In genomic region chr13:93673296-93673695, GRCm38 (mm10) we compare ENCODE assay signal across 36 mouse cellular contexts. TPM values are rescaled to one million over a fixed set of nuclear protein-coding genes. Genes with fewer than 3 reads are reported as not detected.
A peak's percentile ranks its signal among the peaks of the same experiment; 100 is the strongest.
DNase-seq lines count a peak whose midpoint lies in the region; ATAC-seq lines count a peak whose summit lies in the region.
"Had no signal": no experiment of that assay in that cellular context is flagged by ENCODE, and none has a peak within 500 bp of the region (broad histone marks: within the 10 kb centered on the region; RNA-seq: fewer than 3 reads in every experiment).

No protein-coding gene starts in this region.

- ATAC-seq in erythroblast, adult 5-6 weeks (replicated peaks; ENCODE audit: low FRiP score, poor library complexity, severe bottlenecking), result no peak
- ATAC-seq in liver, embryonic 15.5 days (ENCODE audit: insufficient read depth), result no peak
- ATAC-seq: forebrain, embryonic 13.5 days; inflammation-experienced regulatory T-cells, adult 6 months; lung, postnatal 0 days had no signal

- 36% methylated on average over 2 of the region's 2 CpGs for WGBS in liver, embryonic 15.5 days (ENCODE audit: insufficient replicate concordance)
- 75% methylated on average over 2 of the region's 2 CpGs for WGBS in embryonic facial prominence, embryonic 10.5 days

- H3K9ac ChIP-seq in liver, embryonic 15.5 days, result no peak overlapping the region
- H3K9ac ChIP-seq: forebrain, embryonic 13.5 days; hindbrain, embryonic 15.5 days; midbrain, embryonic 12.5 days; neural tube, embryonic 12.5 days had no signal

- DNase-seq in kidney, adult 9 months, result peak; percentile 65
- DNase-seq in kidney, postnatal 25 days, result no peak
- DNase-seq in kidney, postnatal 36 days, result peak; percentile 28 to 56
- no peak for DNase-seq in embryonic facial prominence, embryonic 10.5 days (ENCODE audit: low spot score)
- DNase-seq in layer of hippocampus, postnatal 36 days, result no peak
- DNase-seq: adrenal gland, adult 8-10 months; cerebellum, adult 11 months; cerebellum, adult 9-11 months; gastrocnemius, postnatal 25 days; heart, adult 18-20 months; heart, postnatal 4 days; lung, adult 18-20 months; lung, postnatal 4 days; right cerebral cortex, adult 18-20 months; spleen, adult 18-20 months; thymus, postnatal 14 days had no signal

- H3K27me3 ChIP-seq in erythroblast, embryonic 14.5 days (ENCODE audit: control insufficient read depth), result peaks cover 10% of the 10 kb centered on the region
- peaks cover 13% of the 10 kb centered on the region for H3K27me3 ChIP-seq in liver, embryonic 15.5 days
- H3K27me3 ChIP-seq in embryonic facial prominence, embryonic 10.5 days (replicated peaks; ENCODE audit: low read depth, poor library complexity, severe bottlenecking), result peaks cover 29% of the 10 kb centered on the region
- H3K27me3 ChIP-seq: CH12.LX had no signal

- peak overlapping the region; percentile 50 for H3K4me3 ChIP-seq in erythroblast, embryonic 14.5 days (replicated peaks)
- H3K4me3 ChIP-seq in liver, embryonic 15.5 days (replicated peaks), result peak overlapping the region; percentile 47
- no peak overlapping the region for H3K4me3 ChIP-seq in embryonic facial prominence, embryonic 10.5 days
- H3K4me3 ChIP-seq: forebrain, embryonic 13.5 days; hindbrain, embryonic 15.5 days; megakaryocyte, embryonic 14.5 days; myocyte; neural tube, embryonic 12.5 days had no signal

- peak overlapping the region; percentile 44 for H3K4me2 ChIP-seq in liver, embryonic 15.5 days

- H3K4me1 ChIP-seq in erythroblast, embryonic 14.5 days (ENCODE audit: control insufficient read depth), result no peaks in the 10 kb centered on the region
- H3K4me1 ChIP-seq in liver, embryonic 15.5 days (replicated peaks), result no peaks in the 10 kb centered on the region
- peaks cover 10% of the 10 kb centered on the region for H3K4me1 ChIP-seq in embryonic facial prominence, embryonic 10.5 days
- H3K4me1 ChIP-seq: megakaryocyte, embryonic 14.5 days; midbrain, embryonic 12.5 days; neural tube, embryonic 12.5 days had no signal

- no peaks in the 10 kb centered on the region for H3K9me3 ChIP-seq in erythroblast, embryonic 14.5 days (ENCODE audit: control insufficient read depth, low read length)
- no peaks in the 10 kb centered on the region for H3K9me3 ChIP-seq in liver, embryonic 15.5 days (replicated peaks)
- H3K9me3 ChIP-seq in embryonic facial prominence, embryonic 10.5 days, result no peaks in the 10 kb centered on the region
- H3K9me3 ChIP-seq: forebrain, embryonic 13.5 days; G1E; hindbrain, embryonic 15.5 days; midbrain, embryonic 12.5 days; neural tube, embryonic 12.5 days had no signal

- peak overlapping the region; percentile 62 for H3K27ac ChIP-seq in liver, embryonic 15.5 days (replicated peaks)
- H3K27ac ChIP-seq in embryonic facial prominence, embryonic 10.5 days (replicated peaks), result no peak overlapping the region
- H3K27ac ChIP-seq: forebrain, embryonic 13.5 days; hindbrain, embryonic 15.5 days; midbrain, embryonic 12.5 days; neural tube, embryonic 12.5 days had no signal

- no peaks in the 10 kb centered on the region; the same call in 1 of the 2 replicates for H3K36me3 ChIP-seq in erythroblast, embryonic 14.5 days (ENCODE audit: control insufficient read depth)
- H3K36me3 ChIP-seq in liver, embryonic 15.5 days (replicated peaks), result 0 out of 2 replicates have a peak, but pooled peaks cover 2% of the 10 kb centered on the region
- H3K36me3 ChIP-seq in embryonic facial prominence, embryonic 10.5 days (replicated peaks), result no peaks in the 10 kb centered on the region
- H3K36me3 ChIP-seq: G1E; hindbrain, embryonic 15.5 days; midbrain, embryonic 12.5 days; neural tube, embryonic 12.5 days had no signal

RNA-seq across cellular contexts. Expression of gene Bhmt2, which starts 0.8 kb away (rescaled TPM):
- polyA plus RNA-seq in erythroblast, embryonic 14.5 days (2012), result 0.02 TPM in 1 of 2 replicates, not detected in the other
- not detected in 2 replicates for total RNA-seq in erythroblast, adult 5-6 weeks (2015; ENCODE audit: low replicate concordance)
- not detected in 2 replicates for total RNA-seq in erythroblast, adult 5-6 weeks (2017; ENCODE audit: low replicate concordance)
- 35.7 and 40.9 TPM in 2 replicates for polyA plus RNA-seq in liver, embryonic 15.5 days (2015; fragmentation: Nextera tagmentation; extraction: Ambion mirVana)
- polyA plus RNA-seq in embryonic facial prominence, embryonic 10.5 days (2016; fragmentation: Nextera tagmentation; extraction: Ambion mirVana), result 0.06 and 0.11 TPM in 2 replicates
- total RNA-seq in layer of hippocampus, postnatal 36 days (2021), result under 1 TPM; 0.27 to 0.40 TPM
- total RNA-seq: CH12.LX; common myeloid progenitor, adult 5-6 weeks; G1E; gastrocnemius, postnatal 25 days; heart, adult 18-20 months; heart, postnatal 4 days; midbrain, postnatal 0 days had no signal
- polyA plus RNA-seq: C2C12; embryonic facial prominence, embryonic 14.5 days; forebrain, embryonic 13.5 days; G1E; inflammation-experienced regulatory T-cells, adult 6 months; limb, embryonic 11.5 days; lung, postnatal 0 days; midbrain, embryonic 12.5 days; midbrain, postnatal 0 days; myocyte; neural tube, embryonic 12.5 days had no signal

RNA-seq across cellular contexts. Expression of gene Dmgdh, which starts 0.9 kb away (rescaled TPM):
- polyA plus RNA-seq in erythroblast, embryonic 14.5 days (2012), result 0.04 TPM in 1 of 2 replicates, not detected in the other
- total RNA-seq in erythroblast, adult 5-6 weeks (2015; ENCODE audit: low replicate concordance), result not detected in 2 replicates
- not detected in 2 replicates for total RNA-seq in erythroblast, adult 5-6 weeks (2017; ENCODE audit: low replicate concordance)
- polyA plus RNA-seq in liver, embryonic 15.5 days (2015; fragmentation: Nextera tagmentation; extraction: Ambion mirVana), result 17.2 and 19.8 TPM in 2 replicates
- polyA plus RNA-seq in embryonic facial prominence, embryonic 10.5 days (2016; fragmentation: Nextera tagmentation; extraction: Ambion mirVana), result 0.05 and 0.06 TPM in 2 replicates
- under 1 TPM; 0.20 to 0.32 TPM for total RNA-seq in layer of hippocampus, postnatal 36 days (2021)
- total RNA-seq: common myeloid progenitor, adult 5-6 weeks; gastrocnemius, postnatal 25 days; heart, adult 18-20 months; heart, postnatal 4 days; midbrain, postnatal 0 days had no signal
- polyA plus RNA-seq: C2C12; G1E; inflammation-experienced regulatory T-cells, adult 6 months; limb, embryonic 11.5 days; lung, postnatal 0 days; midbrain, embryonic 12.5 days; myocyte had no signal

RNA-seq across cellular contexts. Expression of gene Bhmt, which starts 35.5 kb away (rescaled TPM):
- 0.01 TPM in 1 of 2 replicates, not detected in the other for polyA plus RNA-seq in erythroblast, embryonic 14.5 days (2012)
- total RNA-seq in erythroblast, adult 5-6 weeks (2015; ENCODE audit: low replicate concordance), result not detected in 2 replicates
- not detected in 2 replicates for total RNA-seq in erythroblast, adult 5-6 weeks (2017; ENCODE audit: low replicate concordance)
- polyA plus RNA-seq in liver, embryonic 15.5 days (2015; fragmentation: Nextera tagmentation; extraction: Ambion mirVana), result 132 and 139 TPM in 2 replicates
- polyA plus RNA-seq in embryonic facial prominence, embryonic 10.5 days (2016; fragmentation: Nextera tagmentation; extraction: Ambion mirVana), result 0.21 TPM in 1 of 2 replicates, not detected in the other
- total RNA-seq in layer of hippocampus, postnatal 36 days (2021), result not detected
- total RNA-seq: CH12.LX; common myeloid progenitor, adult 5-6 weeks; gastrocnemius, postnatal 25 days; heart, adult 18-20 months; left cerebral cortex, adult 18-20 months had no signal
- polyA plus RNA-seq: C2C12; embryonic facial prominence, embryonic 14.5 days; G1E; heart, embryonic 16.5 days; midbrain, postnatal 0 days; myocyte; neural tube, embryonic 12.5 days had no signal

Comparison
In these comparisons a context has a peak if more than half of its experiments do, and no peak if none do; other contexts are left out.
1. DNase-seq: peak in kidney, adult 9 months (single experiment) and kidney, postnatal 36 days (2 of 2); none in kidney, postnatal 25 days (0 of 2), embryonic facial prominence, embryonic 10.5 days (single experiment) and layer of hippocampus, postnatal 36 days (0 of 2).
2. RNA of gene Bhmt2, which starts 0.8 kb away (polyA plus RNA-seq): 35.7 to 40.9 TPM in liver, embryonic 15.5 days; 0.06 to 0.11 TPM in embryonic facial prominence, embryonic 10.5 days and 0.02 TPM in erythroblast, embryonic 14.5 days; every median in the first group is over 10 times any median in the second.
3. RNA of gene Dmgdh, which starts 0.9 kb away (polyA plus RNA-seq): 17.2 to 19.8 TPM in liver, embryonic 15.5 days; 0.05 to 0.06 TPM in embryonic facial prominence, embryonic 10.5 days and 0.04 TPM in erythroblast, embryonic 14.5 days; every median in the first group is over 10 times any median in the second.
4. RNA of gene Bhmt, which starts 35.5 kb away (polyA plus RNA-seq): 132 to 139 TPM in liver, embryonic 15.5 days; 0.01 TPM in erythroblast, embryonic 14.5 days and 0.21 TPM in embryonic facial prominence, embryonic 10.5 days; every median in the first group is over 100 times any median in the second.